Mouse (Mus musculus) bone marrow, adult 2 months (tissue): Measurements from ENCODE around the gene Myo7a. TPM values are rescaled to one million over a fixed set of nuclear protein-coding genes. Genes with fewer than 3 reads are reported as not detected.

ENCODE experiments used
- H3K27ac ChIP-seq: fragments of 200-500 bp; 2 replicates; pipeline ENCODE4 v1.5.1; 2012; ENCODE audit warnings: low read depth, mild to moderate bottlenecking, control low read depth, inconsistent platforms, low read length; ENCODE audit not compliant: control insufficient read depth, poor library complexity, insufficient read depth
- H3K4me1 ChIP-seq: fragments of 200-500 bp; 2 replicates; pipeline ENCODE4 v1.6.1; 2011; ENCODE audit warnings: low read length; ENCODE audit not compliant: control insufficient read depth, insufficient read depth
- H3K4me3 ChIP-seq: fragments of 200-500 bp; replicated peaks from 2 replicates; pipeline ENCODE3; 2011; ENCODE audit warnings: mild to moderate bottlenecking, low read depth, low read length, control low read depth; ENCODE audit not compliant: control insufficient read depth
- CTCF ChIP-seq: fragments of 200-500 bp; IDR thresholded peaks from 2 replicates; pipeline ENCODE4 v1.5.1; 2011; ENCODE audit warnings: low read length, control low read depth; ENCODE audit not compliant: control insufficient read depth, insufficient read depth
- POLR2A ChIP-seq: fragments of 200-500 bp; IDR thresholded peaks from 2 replicates; pipeline ENCODE4 v1.6.1; 2011; ENCODE audit warnings: low read depth, mild to moderate bottlenecking, control low read depth, low read length, borderline replicate concordance; ENCODE audit not compliant: control insufficient read depth
- WGBS: fragments of 180-500 bp; shearing (Covaris S2); methylation state at CpG from one replicate; pipeline ENCODE4 v1.1.7; 2018; 5-methylcytosine and 5-hydroxymethylcytosine counted together
- polyA plus RNA-seq: library from polyadenylated mRNA; stranded (reverse); fragments of >200 nt; gene quantifications from 2 replicates; pipeline ENCODE4 v1.2.4, GENCODE M21; 2011; ENCODE audit warnings: low replicate concordance; ENCODE audit not compliant: missing spikeins, insufficient read depth, insufficient read length

Myo7a gene
- 19.5 and 27.0 TPM in 2 replicates for polyA plus RNA-seq

- 55% methylated on average over 9 of the region's 9 CpGs for WGBS
- Histone ChIP-seq H3K27ac (no peak within 1 kb of the TSS), H3K4me3 (peak within 1 kb of the TSS; percentile 24), H3K4me1 (no peaks in the 10 kb centered on the region; the same call in 1 of the 2 replicates)
- no peak for TF ChIP-seq POLR2A
- TF ChIP-seq CTCF: no peak
Measured at GRCm38 (mm10) chr7:98119179-98119960, at the start of gene Myo7a. Myo7a (minus strand) TSS chr7:98119524.

- 15% methylated on average over 10 of the region's 10 CpGs for WGBS
- Histone ChIP-seq H3K27ac (peak overlapping the region; percentile 78), H3K4me1 (peaks cover 4% of the 10 kb centered on the region; the same call in 1 of the 2 replicates), H3K4me3 (no peak overlapping the region)
- TF ChIP-seq POLR2A (peak; percentile 43; the same call in 1 of the 2 replicates), CTCF (peak; percentile 32; the same call in 1 of the 2 replicates)
Measured at GRCm38 (mm10) chr7:98164999-98165528, 45.7 kb upstream of the Myo7a start.

- WGBS: 42% methylated on average over 9 of the region's 9 CpGs
- Histone ChIP-seq H3K4me1 (peaks cover 4% of the 10 kb centered on the region; the same call in 1 of the 2 replicates), H3K27ac (peak overlapping the region; percentile 57), H3K4me3 (no peak overlapping the region)
- no peak for TF ChIP-seq POLR2A
- TF ChIP-seq CTCF: no peak
Measured at GRCm38 (mm10) chr7:98164382-98164998, 45.2 kb upstream of the Myo7a start.

- TF ChIP-seq POLR2A (no peak), CTCF (no peak)
- H3K4me3 ChIP-seq: no peak overlapping the region
- H3K4me1 ChIP-seq: peaks cover 4% of the 10 kb centered on the region; the same call in 1 of the 2 replicates
- H3K27ac ChIP-seq: no peak overlapping the region
- 26% methylated on average over 3 of the region's 3 CpGs for WGBS
Measured at GRCm38 (mm10) chr7:98163700-98164099, 44.4 kb upstream of the Myo7a start.

GRCm38 (mm10) chr7:98162239-98162638, 42.9 kb upstream of the Myo7a start:
- Histone ChIP-seq H3K4me1 (peaks cover 4% of the 10 kb centered on the region; the same call in 1 of the 2 replicates), H3K4me3 (no peak overlapping the region), H3K27ac (no peak overlapping the region)
- TF ChIP-seq POLR2A (no peak), CTCF (no peak)
- WGBS: 76% methylated on average over 6 of the region's 6 CpGs

GRCm38 (mm10) chr7:98160041-98160740, 40.9 kb upstream of the Myo7a start:
- Histone ChIP-seq H3K4me1 (no peaks in the 10 kb centered on the region; the same call in 1 of the 2 replicates), H3K27ac (no peak overlapping the region), H3K4me3 (no peak overlapping the region)
- 37% methylated on average over 8 of the region's 8 CpGs for WGBS
- no peak for TF ChIP-seq POLR2A
- TF ChIP-seq CTCF: no peak

GRCm38 (mm10) chr7:98158481-98158880, 39.2 kb upstream of the Myo7a start:
- H3K4me1 ChIP-seq: no peaks in the 10 kb centered on the region; the same call in 1 of the 2 replicates
- H3K27ac ChIP-seq: no peak overlapping the region
- H3K4me3 ChIP-seq: peak overlapping the region; percentile 14
- no peak for TF ChIP-seq CTCF
- no peak for TF ChIP-seq POLR2A
- WGBS: 62% methylated on average over 8 of the region's 8 CpGs
